Mouse (Mus musculus) right cerebral cortex, postnatal 14 days (tissue): ENCODE data around the gene Nfia.

Experiments used
- DNase-seq: peaks from one replicate; pipeline ENCODE4 v3.0.0; 2022

Gene Nfia

GRCm38 (mm10) chr4:97841745-97842144, 69.2 kb downstream of the Nfia start:
- DNase-seq, result no peak

GRCm38 (mm10) chr4:97843981-97844690, 71.6 kb downstream of the Nfia start:
- no peak for DNase-seq

GRCm38 (mm10) chr4:97844899-97845298, 72.4 kb downstream of the Nfia start:
- no peak for DNase-seq

GRCm38 (mm10) chr4:97847653-97848052, 75.1 kb downstream of the Nfia start:
- no peak for DNase-seq

- no peak for DNase-seq
These were observed 78.5 kb downstream of the Nfia start for GRCm38 (mm10) chr4:97850991-97851390.

- no peak for DNase-seq
These were observed 79.2 kb downstream of the Nfia start for GRCm38 (mm10) chr4:97851698-97852097.

- DNase-seq, result no peak
These were observed 80.1 kb downstream of the Nfia start for GRCm38 (mm10) chr4:97852626-97853025.

- DNase-seq, result no peak
These were observed 82.2 kb downstream of the Nfia start for GRCm38 (mm10) chr4:97854779-97855178.

GRCm38 (mm10) chr4:97855712-97856420, 83.3 kb downstream of the Nfia start:
- no peak for DNase-seq

GRCm38 (mm10) chr4:97857549-97857948, 85.0 kb downstream of the Nfia start:
- no peak for DNase-seq

GRCm38 (mm10) chr4:97859431-97859830, 86.9 kb downstream of the Nfia start:
- no peak for DNase-seq

GRCm38 (mm10) chr4:97860376-97860775, 87.8 kb downstream of the Nfia start:
- no peak for DNase-seq

GRCm38 (mm10) chr4:97860791-97861344, 88.3 kb downstream of the Nfia start:
- no peak for DNase-seq

GRCm38 (mm10) chr4:97862379-97862778, 89.8 kb downstream of the Nfia start:
- DNase-seq, result no peak

- no peak for DNase-seq
These were observed 91.7 kb downstream of the Nfia start for GRCm38 (mm10) chr4:97864276-97864675.

GRCm38 (mm10) chr4:97865410-97865953, 92.9 kb downstream of the Nfia start:
- DNase-seq, result no peak

- DNase-seq, result no peak
These were observed 93.9 kb downstream of the Nfia start for GRCm38 (mm10) chr4:97866463-97866862.

- DNase-seq, result no peak
These were observed 95.9 kb downstream of the Nfia start for GRCm38 (mm10) chr4:97868307-97868937.

- peak; percentile 98 for DNase-seq
These were observed 96.5 kb downstream of the Nfia start for GRCm38 (mm10) chr4:97868938-97869440.

- DNase-seq, result no peak
These were observed 96.9 kb downstream of the Nfia start for GRCm38 (mm10) chr4:97869451-97869850.

- no peak for DNase-seq
These were observed 99.4 kb downstream of the Nfia start for GRCm38 (mm10) chr4:97871770-97872439.

- DNase-seq, result no peak
These were observed 102.4 kb downstream of the Nfia start for GRCm38 (mm10) chr4:97874916-97875315.

- no peak for DNase-seq
These were observed 103.4 kb downstream of the Nfia start for GRCm38 (mm10) chr4:97875901-97876300.
